Mouse (Mus musculus) brain, embryonic 14.5 days (tissue): ENCODE measurements around the gene Gm11639.

ENCODE experiments used
- CTCF ChIP-seq: fragments of 200-500 bp; IDR thresholded peaks from 2 replicates; pipeline ENCODE4 v1.5.1; 2012; ENCODE audit warnings: inconsistent platforms, mild to moderate bottlenecking, moderate library complexity, borderline replicate concordance; ENCODE audit not compliant: insufficient read depth, insufficient read length; ENCODE audit errors: extremely low read depth
- POLR2A ChIP-seq: fragments of 200-500 bp; IDR thresholded peaks from 2 replicates; pipeline ENCODE4 v1.6.1; 2012; ENCODE audit warnings: mild to moderate bottlenecking, inconsistent platforms, borderline replicate concordance; ENCODE audit not compliant: poor library complexity, insufficient read depth, insufficient read length, severe bottlenecking; ENCODE audit errors: extremely low read depth

DNA sequence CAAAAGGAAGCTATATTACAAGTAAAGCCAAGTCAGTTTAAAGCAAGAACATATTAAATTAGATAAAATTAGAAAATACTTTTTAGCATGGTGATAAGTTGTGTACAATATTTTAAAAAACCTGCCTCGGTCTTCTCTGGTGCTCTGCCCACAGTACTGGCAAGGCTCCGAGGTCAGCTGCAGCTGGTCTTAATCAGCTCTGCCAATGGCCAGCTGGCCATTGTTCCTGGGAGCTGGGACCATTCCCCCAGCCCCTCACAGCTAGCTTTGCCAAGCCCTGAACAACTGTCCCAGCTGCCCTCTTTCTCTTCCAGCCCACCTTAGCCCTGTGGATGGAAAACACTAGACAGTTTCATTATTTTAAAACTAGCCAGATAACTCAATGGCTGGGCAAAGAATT is 93.3 kb downstream of the Gm11639 start:
- no peak for TF ChIP-seq CTCF
- no peak for TF ChIP-seq POLR2A
